Mouse (Mus musculus) gonadal fat pad, adult 2 months (tissue): ENCODE results near the gene Serpina3m. TPM values are rescaled to one million over a fixed set of nuclear protein-coding genes. Genes with fewer than 3 reads are reported as not detected.
"Not testable (repeated sequence)": the region's sequence is repeated elsewhere in the genome, so short reads cannot be mapped to it uniquely, and the experiment has no call there.

ENCODE experiments used
- DNase-seq: peaks from one replicate; pipeline ENCODE4 v3.0.0-alpha.2; 2012; ENCODE audit warnings: low read depth
- polyA plus RNA-seq: library from polyadenylated mRNA; depleted of rRNA; stranded (reverse); fragments of >200 nt; gene quantifications from 2 replicates; pipeline ENCODE4 v1.2.3, GENCODE M21; 2012

Gene Serpina3m
- polyA plus RNA-seq, 1 experiment = 3.5 TPM

DNA sequence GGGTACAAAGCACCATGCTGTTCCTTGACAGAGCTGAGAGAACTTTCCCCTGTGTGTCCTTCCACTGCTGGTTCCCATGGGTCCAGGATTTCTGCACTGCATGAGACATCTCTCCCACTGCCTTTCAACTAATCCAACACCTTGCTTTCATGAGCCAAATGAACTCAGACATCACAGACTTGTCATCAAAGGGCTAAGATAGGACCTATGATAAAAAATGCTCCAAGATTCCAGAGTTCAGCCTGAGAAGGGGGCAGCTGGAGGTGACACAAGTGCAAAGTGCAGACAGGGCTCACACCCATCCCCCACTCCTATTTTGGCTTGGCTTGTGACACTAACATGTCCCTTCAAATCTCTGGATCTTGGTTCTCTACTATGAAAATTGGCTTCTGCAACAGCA is 50.2 kb downstream of the Serpina3m start:
- DNase-seq = no peak

DNA sequence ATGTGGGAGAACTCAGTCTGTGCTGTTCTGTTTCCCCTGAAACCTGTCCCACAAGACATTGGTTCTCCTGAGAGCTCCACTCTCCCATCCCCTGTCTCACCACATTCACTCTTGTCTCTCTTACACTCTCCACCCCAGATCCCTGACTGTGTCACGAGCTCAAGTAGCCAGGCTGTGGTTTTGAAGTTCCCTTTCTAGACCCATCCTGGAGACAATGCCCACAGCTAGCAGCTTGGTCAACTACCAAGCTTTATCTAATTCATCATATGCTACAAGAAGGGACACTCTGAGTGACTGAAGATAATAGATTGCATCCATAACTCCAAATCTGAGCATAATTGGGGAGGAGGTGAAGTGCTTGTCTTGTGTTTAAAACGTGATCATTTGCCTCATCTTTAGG is 52.8 kb downstream of the Serpina3m start:
- DNase-seq = not testable (repeated sequence)

DNA sequence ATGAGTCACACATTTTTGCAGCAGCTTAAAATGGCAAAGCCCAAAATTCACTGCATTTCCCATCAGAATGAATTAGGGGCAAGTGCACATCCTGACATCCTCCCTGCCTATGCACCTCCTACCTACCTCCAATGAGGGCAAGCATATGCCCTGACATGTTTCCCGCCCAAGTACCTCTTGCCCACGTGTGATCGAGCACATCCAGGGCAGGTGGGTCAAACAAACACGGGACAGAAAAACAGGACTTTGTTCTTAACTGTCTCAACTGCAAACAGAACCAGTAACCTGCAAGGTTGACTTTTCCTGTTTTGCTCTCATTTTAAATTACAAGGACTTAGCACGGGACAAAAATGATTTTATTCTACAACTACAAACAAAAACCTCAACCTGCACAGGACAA is 65.7 kb downstream of the Serpina3m start:
- DNase-seq = no peak

DNA sequence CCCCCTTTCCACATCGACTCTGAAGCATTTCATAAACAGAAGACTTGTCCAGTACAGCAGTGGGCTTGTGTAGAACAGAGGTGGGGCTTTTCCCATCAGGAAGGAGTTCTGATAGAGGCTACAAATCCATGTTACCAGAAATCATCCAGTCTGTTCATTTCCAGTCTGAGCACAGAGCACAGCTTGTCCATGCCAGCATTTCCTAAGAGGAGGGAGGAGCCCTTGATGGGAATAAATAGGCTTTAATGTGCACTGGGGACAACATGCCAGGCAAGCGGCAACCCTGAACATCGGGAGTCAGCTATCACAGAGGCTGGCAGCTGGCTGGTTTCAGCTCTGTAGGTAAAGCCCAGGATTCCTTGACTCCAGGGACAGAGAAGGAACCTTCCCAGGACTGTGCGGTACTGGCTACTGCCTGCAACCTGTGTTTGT is 68.2 kb downstream of the Serpina3m start, which contains the start of gene Serpina3n:
Gene Serpina3n, plus strand, starts transcription at position 276 of the 432 bp plus-strand sequence.
- no peak for DNase-seq

- DNase-seq = no peak
Measured at GRCm38 (mm10) chr12:104412507-104412906, 74.2 kb downstream of the Serpina3m start.

DNA sequence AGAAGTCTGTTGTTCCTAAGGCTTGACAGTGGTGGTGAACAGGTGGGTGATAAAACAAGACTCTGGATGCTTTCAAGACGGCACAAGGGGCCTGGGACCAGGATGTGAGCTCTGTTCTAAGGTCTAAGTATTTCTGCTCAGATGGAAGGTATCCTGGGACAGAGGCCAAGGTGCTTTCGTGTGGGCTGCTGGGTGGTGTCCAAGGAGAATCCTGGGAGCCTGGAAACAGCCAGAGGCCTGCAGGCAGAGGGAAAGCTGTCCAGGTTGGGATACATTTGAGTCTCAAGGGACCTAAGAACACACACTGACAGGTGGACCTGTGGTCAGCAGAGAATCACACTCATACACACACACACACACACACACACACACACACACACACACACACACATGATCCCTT is 76.3 kb downstream of the Serpina3m start:
- DNase-seq = no peak

GRCm38 (mm10) chr12:104415625-104416315 is 77.5 kb downstream of the Serpina3m start:
- DNase-seq = no peak

DNA sequence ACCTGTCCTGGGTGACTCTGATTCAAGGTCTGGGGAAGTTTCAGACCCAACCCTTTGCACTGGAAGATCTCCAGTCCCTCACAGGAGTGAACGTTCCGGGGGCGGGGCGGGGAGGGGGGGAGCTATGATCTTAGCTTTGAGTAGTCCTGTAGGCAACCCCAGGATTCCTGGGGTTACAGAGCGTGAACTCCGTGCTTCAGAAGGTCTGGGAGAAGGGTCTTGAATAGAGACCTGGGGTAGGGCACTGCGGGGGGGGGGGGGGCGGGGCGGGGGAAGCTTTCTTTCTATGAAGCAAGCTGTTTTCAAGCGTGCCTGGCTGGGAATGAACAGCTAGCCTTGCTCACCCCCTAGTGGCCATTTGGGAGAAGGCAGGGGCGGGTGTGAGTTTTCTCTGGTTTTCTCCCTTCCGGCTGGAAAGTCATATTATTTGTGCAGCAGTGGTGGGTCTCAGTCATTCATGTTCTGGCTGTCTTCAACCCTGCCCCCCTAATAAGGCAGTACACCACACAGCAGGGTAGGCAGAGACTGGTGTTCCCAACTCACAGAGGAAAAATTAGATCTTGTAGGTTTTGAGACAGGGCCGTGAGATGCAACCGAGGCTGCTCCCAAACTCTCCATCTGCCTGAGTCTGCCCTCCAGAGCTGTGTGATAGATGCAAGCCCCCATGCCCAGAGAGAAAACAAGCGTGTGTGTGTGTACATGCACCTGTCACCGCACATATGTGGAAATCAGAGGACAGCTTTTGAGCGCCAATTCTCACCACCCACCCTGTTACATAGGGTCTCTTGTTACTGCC is 80.3 kb downstream of the Serpina3m start:
- DNase-seq = no peak

DNA sequence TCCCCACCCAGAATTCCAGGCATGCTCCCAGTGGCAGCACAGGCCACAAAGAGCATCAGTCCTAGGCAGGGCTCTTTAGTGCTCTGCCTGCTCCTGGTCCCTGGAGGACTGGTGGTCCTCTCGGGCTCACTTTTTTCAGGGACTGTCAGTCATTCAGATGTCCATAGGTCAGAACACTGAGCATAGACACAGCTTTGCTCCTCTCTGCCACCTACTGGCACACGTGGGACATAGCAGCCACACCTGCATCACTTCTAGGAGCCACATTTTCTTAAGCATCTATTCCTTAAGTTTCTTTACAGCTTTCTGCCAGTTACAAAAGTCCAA is 80.8 kb downstream of the Serpina3m start:
- no peak for DNase-seq

DNA sequence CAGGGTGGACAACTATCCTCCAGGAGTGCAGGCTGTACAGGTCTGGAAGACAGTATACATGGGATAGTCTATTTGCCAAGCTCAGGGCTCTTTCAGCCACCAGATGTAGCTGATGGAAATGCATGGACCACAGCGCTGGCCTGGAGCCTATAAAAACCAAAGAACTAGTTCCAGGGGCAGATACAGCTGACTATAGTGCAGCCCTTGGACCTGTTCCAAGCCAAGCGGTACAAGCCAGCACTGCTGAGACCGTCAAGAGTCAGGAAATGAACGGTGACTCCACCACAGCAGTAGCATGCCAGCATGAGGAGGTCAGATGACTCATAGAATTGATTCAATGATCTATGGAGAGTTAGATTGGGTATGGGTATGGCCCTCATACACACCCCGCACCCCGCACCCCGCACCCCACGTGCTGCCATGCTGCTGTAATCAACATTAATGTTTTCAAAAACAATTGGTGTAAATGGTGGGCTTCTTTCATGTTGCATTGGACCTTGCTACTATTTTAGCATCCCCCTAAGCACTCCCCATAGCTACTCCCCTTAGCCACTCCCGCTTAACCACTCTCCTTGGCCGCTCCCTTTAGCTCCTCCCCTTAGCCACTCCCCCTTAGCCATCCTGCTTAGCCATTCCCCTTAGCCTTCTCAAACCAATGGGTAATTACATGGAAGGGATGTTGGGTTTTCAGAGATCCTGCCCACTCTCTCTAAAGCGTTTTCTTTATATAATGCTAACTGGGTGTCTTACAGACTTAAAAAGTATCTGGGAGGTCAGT is 84.5 kb downstream of the Serpina3m start:
- no peak for DNase-seq

- DNase-seq = no peak
Measured at GRCm38 (mm10) chr12:104425591-104425990, 87.3 kb downstream of the Serpina3m start.

GRCm38 (mm10) chr12:104426915-104427314 is 88.6 kb downstream of the Serpina3m start:
- DNase-seq = no peak

- DNase-seq = no peak
Measured at GRCm38 (mm10) chr12:104431359-104431758, 93.1 kb downstream of the Serpina3m start.

- DNase-seq = no peak
Measured at GRCm38 (mm10) chr12:104433214-104433613, 94.9 kb downstream of the Serpina3m start.

DNA sequence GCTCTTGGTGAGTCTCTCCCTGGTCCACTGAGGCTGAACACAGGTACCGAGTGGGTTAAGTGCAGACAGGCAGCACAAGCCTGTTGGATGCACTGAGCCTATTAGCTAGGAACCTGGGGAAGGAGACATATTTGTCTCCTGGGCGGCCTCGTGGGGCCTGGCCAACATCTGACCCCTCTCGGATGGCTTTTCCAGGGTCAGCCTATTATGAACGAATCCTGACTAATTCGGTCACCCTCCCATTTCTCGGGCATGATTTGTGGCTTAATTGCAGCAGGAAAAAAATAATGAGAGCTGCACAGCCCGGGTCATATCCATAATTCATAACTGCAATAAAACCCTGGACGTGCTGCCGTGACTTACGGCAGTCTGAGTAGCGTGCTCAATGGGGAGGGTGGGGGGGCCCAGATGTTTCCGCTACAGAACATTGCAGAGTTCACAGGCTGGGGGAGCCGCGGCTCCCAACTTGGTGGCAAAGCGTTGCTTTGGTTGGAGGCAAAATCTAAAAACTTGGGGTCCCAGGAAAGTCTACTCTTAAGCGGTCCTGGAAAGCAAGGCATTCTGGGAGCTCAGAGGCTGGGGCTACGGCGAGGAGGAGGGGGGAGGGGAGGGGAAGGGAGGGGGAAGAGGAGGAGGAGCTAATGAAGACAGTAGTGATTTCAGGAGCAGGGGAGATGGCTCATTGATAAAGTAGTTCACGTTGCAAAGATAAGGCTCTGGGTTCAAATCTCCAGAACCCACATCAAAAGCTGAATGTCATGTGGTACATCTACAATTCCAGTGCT is 95.9 kb downstream of the Serpina3m start:
- no peak for DNase-seq

DNA sequence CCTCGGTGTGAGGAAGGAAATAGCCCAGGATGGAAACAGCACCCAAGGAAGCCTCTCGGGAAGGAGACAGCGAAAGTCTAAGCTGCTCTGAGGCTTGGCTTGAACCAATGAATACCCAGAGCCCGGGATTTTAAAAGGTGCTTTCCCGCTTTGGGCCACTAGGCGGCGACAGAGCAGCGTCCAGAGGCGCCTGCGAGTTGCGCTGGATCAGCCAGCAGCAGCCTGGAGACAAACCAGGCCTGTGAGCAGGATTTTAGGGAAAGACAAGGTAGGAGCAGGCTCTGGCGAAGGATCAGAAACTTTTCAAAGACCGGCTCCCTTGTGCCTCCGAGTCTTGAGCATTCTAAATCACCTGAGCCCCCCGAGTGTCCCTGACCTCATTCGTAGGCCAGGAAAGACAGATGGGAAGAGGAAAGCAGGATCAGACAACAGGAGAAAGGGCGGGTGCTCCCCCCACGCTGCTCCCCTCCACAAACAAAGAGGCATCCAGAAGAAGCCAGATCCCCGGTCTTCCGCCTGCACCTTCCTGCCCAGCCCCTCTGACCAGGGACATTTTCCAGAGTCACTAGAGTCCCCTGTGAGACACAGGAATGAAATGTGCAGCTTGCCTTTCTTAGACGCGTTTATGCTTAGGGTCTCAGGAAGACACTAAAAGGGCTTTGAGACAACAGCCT is 101.9 kb downstream of the Serpina3m start:
- no peak for DNase-seq

- no peak for DNase-seq
Measured at GRCm38 (mm10) chr12:104443716-104444115, 105.4 kb downstream of the Serpina3m start.
